Mouse (Mus musculus): ENCODE results near the gene Slc16a1. TPM values are rescaled to one million over a fixed set of nuclear protein-coding genes. Genes with fewer than 3 reads are reported as not detected.

Gene Slc16a1
- total RNA-seq, 2 experiments from 2014 or later: 104 to 117 TPM

GRCm38 (mm10) chr3:104638932-104639748 is 672 bp downstream of the Slc16a1 start:
- peak; percentile 73 for DNase-seq

- DNase-seq: no peak
Observed at GRCm38 (mm10) chr3:104639749-104640368, 1.4 kb downstream of the Slc16a1 start.

- no peak for DNase-seq
Observed at GRCm38 (mm10) chr3:104640855-104641254, 2.4 kb downstream of the Slc16a1 start.

GRCm38 (mm10) chr3:104641313-104641712 is 2.8 kb downstream of the Slc16a1 start:
- DNase-seq: no peak

- DNase-seq: no peak
Observed at GRCm38 (mm10) chr3:104643113-104643512, 4.6 kb downstream of the Slc16a1 start.

GRCm38 (mm10) chr3:104643810-104644270 is 5.4 kb downstream of the Slc16a1 start:
- peak; percentile 74 for DNase-seq

GRCm38 (mm10) chr3:104644371-104644770 is 5.9 kb downstream of the Slc16a1 start:
- no peak for DNase-seq

- no peak for DNase-seq
Observed at GRCm38 (mm10) chr3:104654219-104654618, 15.8 kb downstream of the Slc16a1 start.

GRCm38 (mm10) chr3:104654921-104655320 is 16.5 kb downstream of the Slc16a1 start:
- DNase-seq: peak; percentile 38

GRCm38 (mm10) chr3:104658706-104659105 is 20.2 kb downstream of the Slc16a1 start:
- no peak for DNase-seq

- DNase-seq: no peak
Observed at GRCm38 (mm10) chr3:104659758-104660157, 21.3 kb downstream of the Slc16a1 start.

GRCm38 (mm10) chr3:104660522-104660921 is 22.1 kb downstream of the Slc16a1 start:
- peak; percentile 59 for DNase-seq

GRCm38 (mm10) chr3:104662007-104662406 is 23.5 kb downstream of the Slc16a1 start:
- DNase-seq: peak; percentile 47

- DNase-seq: no peak
Observed at GRCm38 (mm10) chr3:104662926-104663325, 24.5 kb downstream of the Slc16a1 start.

- DNase-seq: peak; percentile 66
Observed at GRCm38 (mm10) chr3:104666950-104667349, 28.5 kb downstream of the Slc16a1 start.

GRCm38 (mm10) chr3:104667451-104667850 is 29.0 kb downstream of the Slc16a1 start:
- no peak for DNase-seq

GRCm38 (mm10) chr3:104668989-104669388 is 30.5 kb downstream of the Slc16a1 start:
- DNase-seq: no peak

- no peak for DNase-seq
Observed at GRCm38 (mm10) chr3:104669856-104670182, 31.4 kb downstream of the Slc16a1 start.

- DNase-seq: peak; percentile 38
Observed at GRCm38 (mm10) chr3:104670183-104671020, 31.9 kb downstream of the Slc16a1 start.

GRCm38 (mm10) chr3:104671543-104671942 is 33.1 kb downstream of the Slc16a1 start:
- no peak for DNase-seq

GRCm38 (mm10) chr3:104672041-104672440 is 33.6 kb downstream of the Slc16a1 start:
- DNase-seq: no peak

GRCm38 (mm10) chr3:104673642-104674328 is 35.3 kb downstream of the Slc16a1 start:
- DNase-seq: no peak
